Mouse (Mus musculus) regulatory T cell (primary cell): ENCODE data around the gene Atp7a.

Experiments
- in situ Hi-C: fragments of 300-600 bp; cut with MboI, MseI; formaldehyde crosslinking; loops from one replicate; pipeline ENCODE4 v1.15.1; 2025; ENCODE audit warnings: high pct_unique_total_duplicates

Atp7a gene

GRCm38 (mm10) chrX:106171106-106171852 is 144.2 kb downstream of the Atp7a start:
- in situ Hi-C loops: no loop called here

GRCm38 (mm10) chrX:106171853-106172154 is 144.7 kb downstream of the Atp7a start:
- in situ Hi-C loops: no loop called here
